Mouse (Mus musculus) intestine, embryonic 16.5 days (tissue): ENCODE measurements at regions not wholly inside any gene's neighbourhood (a gene's known extent, or its start where the extent isn't known, plus 50 kb on each side); places are given as distances from the start of the nearest gene placed in this dataset.

ENCODE experiments used
- ATAC-seq: fragments of 200-750 bp; cut with Nextera tagmentation; 2 replicates; pipeline ENCODE4 v1.8.0; 2017; ENCODE audit warnings: moderate TSS enrichment, moderate library complexity
- H3K27ac ChIP-seq: fragments of 300-500 bp; sonication (generic); 2 replicates; pipeline ENCODE4 v1.5.1; 2014; ENCODE audit warnings: mild to moderate bottlenecking, low read length
- H3K27me3 ChIP-seq: fragments of 300-500 bp; sonication (generic); replicated peaks from 2 replicates; pipeline ENCODE4 v1.6.1; 2014; ENCODE audit warnings: low read length, control low read depth, mixed read lengths; ENCODE audit not compliant: control insufficient read depth, insufficient read depth
- H3K36me3 ChIP-seq: fragments of 300-500 bp; sonication (generic); 2 replicates; pipeline ENCODE4 v1.6.1; 2014; ENCODE audit warnings: low read length, control low read depth; ENCODE audit not compliant: control insufficient read depth, insufficient read depth
- H3K4me1 ChIP-seq: fragments of 300-500 bp; sonication (generic); 2 replicates; pipeline ENCODE4 v1.6.1; 2014; ENCODE audit warnings: low read length, control low read depth, mixed read lengths; ENCODE audit not compliant: control insufficient read depth, insufficient read depth
- H3K4me2 ChIP-seq: fragments of 300-500 bp; sonication (generic); 2 replicates; pipeline ENCODE4 v1.6.1; 2014; ENCODE audit warnings: low read depth, low read length, control low read depth
- H3K4me3 ChIP-seq: fragments of 300-500 bp; sonication (generic); 2 replicates; pipeline ENCODE4 v1.5.1; 2014; ENCODE audit warnings: mild to moderate bottlenecking, low read length
- H3K9ac ChIP-seq: fragments of 300-500 bp; sonication (generic); 2 replicates; pipeline ENCODE4 v1.6.1; 2014; ENCODE audit warnings: low read depth, low read length
- H3K9me3 ChIP-seq: fragments of 300-500 bp; sonication (generic); 2 replicates; pipeline ENCODE4 v1.6.1; 2016; ENCODE audit warnings: low read length, control low read depth; ENCODE audit not compliant: control insufficient read depth
- WGBS: fragments of 180-500 bp; shearing (Covaris S2); extraction: QIAGEN DNeasy Blood & Tissue Kit; methylation state at CpG from one replicate; pipeline ENCODE4 v1.1.7; 2014; 5-methylcytosine and 5-hydroxymethylcytosine counted together

GRCm38 (mm10) chr16:28104255-28105076 lies 648.4 kb downstream of the Fgf12 start:
- 0 out of 2 replicates have a peak, but pooled peaks have one; percentile 21 for ATAC-seq
- no peaks in the 10 kb centered on the region for H3K27me3 ChIP-seq
- no peaks in the 10 kb centered on the region for H3K9me3 ChIP-seq
- H3K9ac ChIP-seq: no peak overlapping the region
- H3K4me1 ChIP-seq: no peaks in the 10 kb centered on the region
- H3K36me3 ChIP-seq: no peaks in the 10 kb centered on the region
- WGBS: 47% methylated on average over 9 of the region's 9 CpGs
- H3K4me2 ChIP-seq: no peak overlapping the region
- no peak overlapping the region for H3K4me3 ChIP-seq
- no peak overlapping the region for H3K27ac ChIP-seq

- WGBS: 75% methylated on average over 7 of the region's 7 CpGs
- Histone ChIP-seq H3K4me3 (no peak overlapping the region), H3K4me1 (no peaks in the 10 kb centered on the region)
Measured at GRCm38 (mm10) chr16:28105085-28105484, 647.8 kb downstream of the Fgf12 start.

GRCm38 (mm10) chr16:28105866-28106265 lies 647.0 kb downstream of the Fgf12 start:
- H3K27ac ChIP-seq: no peak overlapping the region
- no peak for ATAC-seq

More at GRCm38 (mm10) chr16:28105085-28105484, 647.8 kb downstream of the Fgf12 start:
- no peaks in the 10 kb centered on the region for H3K27me3 ChIP-seq
- no peaks in the 10 kb centered on the region for H3K9me3 ChIP-seq
- H3K27ac ChIP-seq: no peak overlapping the region
- no peaks in the 10 kb centered on the region for H3K36me3 ChIP-seq
- no peak overlapping the region for H3K9ac ChIP-seq
- no peak overlapping the region for H3K4me2 ChIP-seq
- ATAC-seq: no peak

GRCm38 (mm10) chr16:28109771-28110170 lies 643.1 kb downstream of the Fgf12 start:
- H3K4me3 ChIP-seq: no peak overlapping the region
- ATAC-seq: no peak
- no peak overlapping the region for H3K27ac ChIP-seq
- 88% methylated on average over 1 of the region's 1 CpGs for WGBS
- H3K9me3 ChIP-seq: no peaks in the 10 kb centered on the region
- no peaks in the 10 kb centered on the region for H3K4me1 ChIP-seq
- H3K27me3 ChIP-seq: no peaks in the 10 kb centered on the region
- H3K9ac ChIP-seq: no peak overlapping the region
- no peaks in the 10 kb centered on the region for H3K36me3 ChIP-seq
- H3K4me2 ChIP-seq: no peak overlapping the region

More at GRCm38 (mm10) chr16:28105866-28106265, 647.0 kb downstream of the Fgf12 start:
- H3K27me3 ChIP-seq: no peaks in the 10 kb centered on the region
- WGBS: 63% methylated on average over 7 of the region's 7 CpGs
- H3K4me1 ChIP-seq: no peaks in the 10 kb centered on the region
- H3K36me3 ChIP-seq: no peaks in the 10 kb centered on the region
- no peak overlapping the region for H3K4me2 ChIP-seq
- no peak overlapping the region for H3K4me3 ChIP-seq
- no peaks in the 10 kb centered on the region for H3K9me3 ChIP-seq
- H3K9ac ChIP-seq: no peak overlapping the region
